Mouse (Mus musculus) intestine, postnatal 0 days (tissue): Measurements from ENCODE around the gene Fez2. TPM values are rescaled to one million over a fixed set of nuclear protein-coding genes. Genes with fewer than 3 reads are reported as not detected.

Source experiments
- ATAC-seq: fragments of 200-750 bp; cut with Nextera tagmentation; 2 replicates; pipeline ENCODE4 v1.8.0; 2017; ENCODE audit warnings: mild to moderate bottlenecking, moderate TSS enrichment, moderate library complexity
- H3K27ac ChIP-seq: fragments of 300-500 bp; sonication (generic); 2 replicates; pipeline ENCODE4 v1.5.1; 2014; ENCODE audit warnings: mild to moderate bottlenecking, low read depth, low read length, moderate library complexity
- H3K27me3 ChIP-seq: fragments of 300-500 bp; sonication (generic); replicated peaks from 2 replicates; pipeline ENCODE4 v1.6.1; 2014; ENCODE audit warnings: low read length, mixed read lengths; ENCODE audit not compliant: control insufficient read depth, insufficient read depth
- H3K36me3 ChIP-seq: fragments of 300-500 bp; sonication (generic); 2 replicates; pipeline ENCODE4 v1.6.1; 2014; ENCODE audit warnings: mild to moderate bottlenecking, moderate library complexity; ENCODE audit not compliant: control insufficient read depth, insufficient read depth
- H3K4me1 ChIP-seq: fragments of 300-500 bp; sonication (generic); replicated peaks from 2 replicates; pipeline ENCODE4 v1.6.1; 2014; ENCODE audit warnings: antibody characterized with exemption, low read length, mixed read lengths; ENCODE audit not compliant: control insufficient read depth, insufficient read depth
- H3K4me2 ChIP-seq: fragments of 300-500 bp; sonication (generic); replicated peaks from 2 replicates; pipeline ENCODE4 v1.6.1; 2014; ENCODE audit warnings: low read depth, mild to moderate bottlenecking, moderate library complexity
- H3K4me3 ChIP-seq: fragments of 300-500 bp; sonication (generic); 2 replicates; pipeline ENCODE4 v1.5.1; 2014; ENCODE audit warnings: low read depth, low read length
- H3K9ac ChIP-seq: fragments of 300-500 bp; sonication (generic); 2 replicates; pipeline ENCODE4 v1.6.1; 2014; ENCODE audit warnings: mild to moderate bottlenecking, low read depth, low read length
- H3K9me3 ChIP-seq: fragments of 300-500 bp; sonication (generic); 2 replicates; pipeline ENCODE4 v1.6.1; 2016; ENCODE audit warnings: mixed run types; ENCODE audit not compliant: control insufficient read depth
- CTCF ChIP-seq: sonication (generic); IDR thresholded peaks from 2 replicates; pipeline ENCODE4 v1.5.1; 2016; ENCODE audit warnings: low read depth, mild to moderate bottlenecking, control low read depth, antibody characterized with exemption, moderate library complexity
- WGBS: fragments of 180-500 bp; shearing (Covaris S2); extraction: QIAGEN DNeasy Blood & Tissue Kit; methylation state at CpG from one replicate; pipeline ENCODE4 v1.1.7; 2014; 5-methylcytosine and 5-hydroxymethylcytosine counted together
- polyA plus RNA-seq: library from polyadenylated mRNA; unstranded; fragments of >200 nt; fragmentation: Nextera tagmentation; extraction: Ambion mirVana; gene quantifications from 2 replicates; pipeline ENCODE4 v1.2.1, GENCODE M21; 2015

Gene Fez2
- polyA plus RNA-seq, 1 experiment from 2014 or later, result 59.4 TPM

DNA sequence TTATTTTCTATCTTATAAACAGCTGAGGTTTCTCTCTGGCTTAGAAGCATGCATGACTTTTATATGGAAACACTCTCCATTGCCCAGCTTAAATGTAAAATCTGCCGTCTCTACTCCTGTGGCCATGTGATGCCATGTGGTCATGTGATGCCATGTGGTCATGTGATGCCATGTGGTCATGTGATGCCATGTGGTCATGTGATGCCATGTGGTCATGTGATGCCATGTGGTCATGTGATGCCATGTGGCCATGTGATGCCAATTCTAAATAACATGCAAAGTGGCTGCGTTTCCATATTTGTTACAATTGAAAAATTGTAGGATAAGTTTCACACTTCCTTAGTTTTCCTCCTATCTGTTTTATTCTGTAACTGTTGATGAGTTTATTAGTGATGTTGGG is 22.8 kb upstream of the Fez2 start:
- no peak overlapping the region for H3K27ac ChIP-seq

DNA sequence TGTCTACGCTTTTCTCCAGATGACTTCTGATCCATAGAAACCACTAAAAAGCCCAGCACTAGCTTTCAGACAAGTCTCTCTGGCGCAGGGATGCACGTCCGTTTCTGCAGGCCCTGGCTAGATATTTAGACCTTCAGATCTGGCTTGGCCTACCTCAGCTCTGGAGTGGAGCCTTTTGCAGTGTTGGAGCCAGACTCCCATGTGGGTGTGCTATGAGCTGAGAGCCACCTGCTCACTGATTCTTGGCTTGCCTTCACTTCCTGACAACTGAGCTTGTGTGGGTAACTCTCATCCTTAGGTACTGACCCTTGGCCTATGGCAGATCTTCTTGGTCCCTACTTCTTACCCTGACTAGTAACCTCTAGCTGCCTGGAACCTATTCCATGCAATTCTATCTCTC is 19.2 kb upstream of the Fez2 start:
- Histone ChIP-seq H3K4me1 (no peaks in the 10 kb centered on the region), H3K9me3 (no peaks in the 10 kb centered on the region), H3K27me3 (no peaks in the 10 kb centered on the region), H3K36me3 (no peaks in the 10 kb centered on the region), H3K9ac (no peak overlapping the region), H3K27ac (no peak overlapping the region), H3K4me3 (no peak overlapping the region), H3K4me2 (no peak overlapping the region)
- no peak for TF ChIP-seq CTCF
- 94% methylated on average over 4 of the region's 4 CpGs for WGBS
- no peak for ATAC-seq

More for the DNA sequence above, 22.8 kb upstream of the Fez2 start:
- Histone ChIP-seq H3K4me2 (no peak overlapping the region), H3K27me3 (no peaks in the 10 kb centered on the region), H3K9ac (no peak overlapping the region), H3K4me3 (no peak overlapping the region), H3K36me3 (no peaks in the 10 kb centered on the region), H3K4me1 (no peaks in the 10 kb centered on the region), H3K9me3 (no peaks in the 10 kb centered on the region)
- no peak for ATAC-seq
- 96% methylated on average over 2 of the region's 2 CpGs for WGBS
- TF ChIP-seq CTCF, result no peak

DNA sequence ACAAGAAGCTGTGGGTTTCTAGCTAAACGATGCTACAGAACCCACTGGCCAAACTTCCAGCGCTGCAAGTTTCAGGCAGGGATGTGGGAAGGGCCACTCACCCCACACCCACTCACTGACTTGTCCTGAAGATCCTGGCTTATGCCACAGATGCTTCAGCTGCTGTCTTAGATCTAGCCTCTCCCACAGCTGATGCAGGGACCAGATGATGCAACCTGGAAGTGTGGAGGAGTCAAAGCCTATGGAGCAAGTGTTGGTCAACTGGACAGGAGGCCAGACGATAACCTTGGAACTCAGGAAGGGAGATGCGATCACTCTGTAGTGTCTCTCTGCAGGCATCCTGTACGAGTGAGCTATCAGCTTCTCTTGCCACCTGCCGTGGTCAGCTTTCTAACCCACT is 17.7 kb upstream of the Fez2 start:
- Histone ChIP-seq H3K27me3 (no peaks in the 10 kb centered on the region), H3K27ac (no peak overlapping the region), H3K36me3 (no peaks in the 10 kb centered on the region), H3K4me2 (no peak overlapping the region), H3K4me3 (no peak overlapping the region), H3K4me1 (no peaks in the 10 kb centered on the region), H3K9me3 (no peaks in the 10 kb centered on the region), H3K9ac (no peak overlapping the region)
- no peak for TF ChIP-seq CTCF
- ATAC-seq, result no peak
- 91% methylated on average over 6 of the region's 6 CpGs for WGBS

DNA sequence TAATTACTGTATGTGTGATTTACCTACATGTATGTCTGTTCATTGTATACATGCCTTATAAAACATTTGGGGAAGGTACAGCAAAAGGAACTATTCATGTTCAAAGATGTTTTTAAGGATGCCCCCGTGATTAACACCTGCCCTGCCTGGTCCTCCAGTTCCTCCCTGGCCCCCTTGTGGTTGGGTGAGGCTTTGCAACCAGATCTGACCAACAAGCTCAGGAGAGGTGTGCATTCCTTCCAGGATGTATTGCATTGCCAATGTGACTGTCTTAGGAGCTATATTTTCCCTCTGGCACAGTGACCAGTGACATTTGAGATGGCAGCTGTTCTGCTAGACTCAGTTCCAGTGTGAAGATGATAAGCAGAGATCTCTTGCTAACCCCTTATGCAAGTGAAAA is 16.8 kb upstream of the Fez2 start:
- Histone ChIP-seq H3K27ac (no peak overlapping the region), H3K4me3 (no peak overlapping the region), H3K27me3 (no peaks in the 10 kb centered on the region), H3K4me2 (no peak overlapping the region), H3K36me3 (no peaks in the 10 kb centered on the region), H3K9ac (no peak overlapping the region), H3K4me1 (no peaks in the 10 kb centered on the region), H3K9me3 (no peaks in the 10 kb centered on the region)
- peak; percentile 88 for TF ChIP-seq CTCF
- no peak for ATAC-seq
- 35% methylated on average over 1 of the region's 1 CpGs for WGBS

DNA sequence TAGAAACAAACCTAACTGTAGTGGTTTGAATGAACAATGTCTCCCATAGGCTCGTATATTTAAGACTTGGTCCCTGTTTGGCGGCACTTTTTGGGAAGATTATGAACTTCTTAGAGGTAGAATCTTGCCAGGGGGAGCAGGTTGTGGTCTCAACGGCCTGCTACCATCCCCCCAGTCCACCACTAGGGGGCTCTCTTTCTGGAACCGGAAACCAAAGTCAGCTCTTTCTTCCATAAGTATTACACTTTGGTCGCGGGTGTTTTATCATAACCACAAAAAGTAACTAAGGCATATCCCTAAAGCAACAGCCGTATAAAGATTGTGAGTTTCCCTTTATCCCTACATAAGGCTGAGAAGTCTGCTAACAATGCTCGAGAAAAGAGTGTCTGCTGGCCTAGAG is 12.4 kb upstream of the Fez2 start:
- H3K9ac ChIP-seq, result no peak overlapping the region
- no peak overlapping the region for H3K4me2 ChIP-seq
- no peaks in the 10 kb centered on the region for H3K36me3 ChIP-seq
- no peaks in the 10 kb centered on the region for H3K4me1 ChIP-seq
- no peak for ATAC-seq
- peak; percentile 59 for TF ChIP-seq CTCF
- H3K4me3 ChIP-seq, result no peak overlapping the region
- no peak overlapping the region for H3K27ac ChIP-seq
- no peaks in the 10 kb centered on the region for H3K9me3 ChIP-seq
- H3K27me3 ChIP-seq, result no peaks in the 10 kb centered on the region
- 76% methylated on average over 8 of the region's 8 CpGs for WGBS

DNA sequence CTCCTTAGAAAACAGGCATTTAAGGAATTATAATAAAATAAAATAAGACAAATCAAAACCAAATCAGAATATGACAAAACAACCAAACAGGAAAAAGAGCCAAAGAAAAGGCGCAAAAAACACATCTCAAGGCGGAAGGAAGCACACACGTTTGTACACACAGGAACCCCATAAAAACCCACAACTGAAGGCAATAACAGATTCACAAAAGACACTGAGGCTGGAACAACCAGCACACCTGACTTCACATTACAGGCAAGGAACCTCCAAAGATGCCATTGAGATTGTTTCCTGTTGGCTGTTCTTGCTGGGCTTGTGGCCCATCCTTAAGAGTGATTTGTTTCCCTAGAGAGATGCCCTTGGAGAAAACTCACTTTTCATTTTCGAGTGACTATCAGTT is 11.1 kb upstream of the Fez2 start:
- ATAC-seq, result no peak
- Histone ChIP-seq H3K4me1 (no peaks in the 10 kb centered on the region), H3K9ac (no peak overlapping the region), H3K9me3 (no peaks in the 10 kb centered on the region), H3K36me3 (no peaks in the 10 kb centered on the region), H3K27me3 (no peaks in the 10 kb centered on the region), H3K4me2 (no peak overlapping the region), H3K27ac (no peak overlapping the region), H3K4me3 (no peak overlapping the region)
- no peak for TF ChIP-seq CTCF
- 79% methylated on average over 4 of the region's 4 CpGs for WGBS

DNA sequence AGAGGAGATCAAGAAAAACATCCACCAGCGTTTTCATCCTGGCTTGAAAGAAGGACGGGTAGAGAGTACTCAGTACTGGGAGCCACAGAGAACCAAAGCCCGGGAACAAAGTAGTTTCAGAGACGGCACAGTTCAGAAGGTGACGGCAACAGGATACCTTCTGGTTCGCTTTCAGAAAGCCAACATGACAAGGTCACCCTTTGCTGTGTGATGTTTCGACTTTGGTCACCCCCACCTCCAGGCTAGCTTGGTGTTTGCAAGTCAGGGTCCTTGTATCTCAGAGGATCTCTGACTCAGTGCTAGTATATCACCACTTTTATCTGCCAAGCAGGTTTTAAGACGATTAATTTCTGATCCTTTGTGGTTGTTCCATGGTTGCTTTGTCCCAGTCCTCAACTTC is 7.1 kb upstream of the Fez2 start:
- WGBS, result 86% methylated on average over 8 of the region's 8 CpGs
- H3K4me1 ChIP-seq, result no peaks in the 10 kb centered on the region
- H3K36me3 ChIP-seq, result no peaks in the 10 kb centered on the region
- no peak for TF ChIP-seq CTCF
- H3K9me3 ChIP-seq, result no peaks in the 10 kb centered on the region
- no peak overlapping the region for H3K4me2 ChIP-seq
- H3K9ac ChIP-seq, result no peak overlapping the region
- H3K4me3 ChIP-seq, result no peak overlapping the region
- H3K27ac ChIP-seq, result no peak overlapping the region
- ATAC-seq, result no peak
- H3K27me3 ChIP-seq, result no peaks in the 10 kb centered on the region
